Mouse (Mus musculus) C2C12 (cell line): ENCODE results near the gene Nell1. TPM values are rescaled to one million over a fixed set of nuclear protein-coding genes. Genes with fewer than 3 reads are reported as not detected.

Experiments used
- H3K27me3 ChIP-seq: one replicate; pipeline ENCODE4 v1.6.1; 2011; ENCODE audit not compliant: control insufficient read depth, insufficient read depth, insufficient read length
- H3K36me3 ChIP-seq: one replicate; pipeline ENCODE4 v1.6.1; 2011; ENCODE audit not compliant: control insufficient read depth, insufficient read depth
- H3K4me3 ChIP-seq: one replicate; pipeline ENCODE4 v1.5.1; 2011; ENCODE audit warnings: mild to moderate bottlenecking, control low read depth; ENCODE audit not compliant: poor library complexity, insufficient read depth, severe bottlenecking
- H3K79me2 ChIP-seq: one replicate; pipeline ENCODE4 v1.6.1; 2011; ENCODE audit not compliant: control insufficient read depth, insufficient read depth
- H3K79me3 ChIP-seq: one replicate; pipeline ENCODE4 v1.6.1; 2011; ENCODE audit warnings: low read depth, control low read depth
- H3ac ChIP-seq: one replicate; pipeline ENCODE3; 2011; ENCODE audit warnings: low read depth; ENCODE audit not compliant: control insufficient read depth, insufficient read length
- CEBPB ChIP-seq: IDR thresholded peaks from one replicate; pipeline ENCODE4 v1.6.1; 2011; ENCODE audit warnings: low read depth, mild to moderate bottlenecking, control low read depth, moderate library complexity
- CTCF ChIP-seq: IDR thresholded peaks from one replicate; pipeline ENCODE4 v1.5.1; 2011; ENCODE audit not compliant: control insufficient read depth, insufficient read depth, insufficient read length
- FOSL1 ChIP-seq: IDR thresholded peaks from one replicate; pipeline ENCODE4 v1.8.0; 2011; ENCODE audit warnings: mild to moderate bottlenecking, low read length; ENCODE audit not compliant: poor library complexity, insufficient read depth, severe bottlenecking
- MAX ChIP-seq: IDR thresholded peaks from one replicate; pipeline ENCODE4 v1.6.1; 2011; ENCODE audit warnings: mild to moderate bottlenecking, control low read depth
- MYOD1 ChIP-seq: IDR thresholded peaks from one replicate; pipeline ENCODE4 v1.6.1; 2011; ENCODE audit warnings: low read depth; ENCODE audit not compliant: control insufficient read depth, insufficient read length
- MYOG ChIP-seq: IDR thresholded peaks from one replicate; pipeline ENCODE4 v1.6.1; 2011; ENCODE audit not compliant: control insufficient read depth, insufficient read length; ENCODE audit errors: extremely low read depth
- USF1 ChIP-seq: IDR thresholded peaks from one replicate; pipeline ENCODE4 v1.6.1; 2011; ENCODE audit warnings: low read depth, mild to moderate bottlenecking, control low read depth, moderate library complexity
- polyA plus RNA-seq: library from polyadenylated mRNA; unstranded; fragments of >200 nt; fragmentation: generic; extraction: Trizol; gene quantifications from one replicate; pipeline ENCODE4 v1.2.1, GENCODE M21; 2012; ENCODE audit warnings: missing spikeins

Gene Nell1
- polyA plus RNA-seq, 1 experiment: not detected

GRCm38 (mm10) chr7:50241213-50241612 is 266.5 kb downstream of the Nell1 start:
- H3K4me3 ChIP-seq: no peak overlapping the region
- TF ChIP-seq MYOG: no peak
- no peak for TF ChIP-seq CTCF
- TF ChIP-seq CEBPB: no peak
- no peak for TF ChIP-seq MYOD1
- TF ChIP-seq FOSL1: no peak
- TF ChIP-seq USF1: no peak
- no peak for TF ChIP-seq MAX
- H3K79me2 ChIP-seq: no peaks in the 10 kb centered on the region
- H3K79me3 ChIP-seq: no peaks in the 10 kb centered on the region
- H3ac ChIP-seq: no peak overlapping the region
- H3K27me3 ChIP-seq: no peaks in the 10 kb centered on the region
- no peaks in the 10 kb centered on the region for H3K36me3 ChIP-seq

GRCm38 (mm10) chr7:50241634-50242273 is 267.1 kb downstream of the Nell1 start:
- Histone ChIP-seq H3K79me2 (no peaks in the 10 kb centered on the region), H3K36me3 (no peaks in the 10 kb centered on the region), H3K79me3 (no peaks in the 10 kb centered on the region), H3ac (no peak overlapping the region), H3K27me3 (no peaks in the 10 kb centered on the region), H3K4me3 (no peak overlapping the region)
- TF ChIP-seq FOSL1 (no peak), MAX (no peak), USF1 (no peak), MYOD1 (no peak), CTCF (no peak), CEBPB (no peak), MYOG (no peak)

- H3K27me3 ChIP-seq: no peaks in the 10 kb centered on the region
- H3ac ChIP-seq: no peak overlapping the region
- TF ChIP-seq CTCF: no peak
- TF ChIP-seq USF1: no peak
- no peak for TF ChIP-seq CEBPB
- no peak for TF ChIP-seq FOSL1
- no peak for TF ChIP-seq MYOD1
- TF ChIP-seq MYOG: no peak
- TF ChIP-seq MAX: no peak
- no peaks in the 10 kb centered on the region for H3K36me3 ChIP-seq
- H3K79me3 ChIP-seq: no peaks in the 10 kb centered on the region
- no peaks in the 10 kb centered on the region for H3K79me2 ChIP-seq
- H3K4me3 ChIP-seq: no peak overlapping the region
These were observed 278.5 kb downstream of the Nell1 start for GRCm38 (mm10) chr7:50253166-50253565.

GRCm38 (mm10) chr7:50260016-50260415 is 285.4 kb downstream of the Nell1 start:
- Histone ChIP-seq H3K79me2 (no peaks in the 10 kb centered on the region), H3K4me3 (no peak overlapping the region), H3K79me3 (no peaks in the 10 kb centered on the region), H3K36me3 (no peaks in the 10 kb centered on the region), H3K27me3 (no peaks in the 10 kb centered on the region), H3ac (no peak overlapping the region)
- TF ChIP-seq FOSL1: no peak
- TF ChIP-seq MYOD1: no peak
- TF ChIP-seq MAX: no peak
- no peak for TF ChIP-seq MYOG
- no peak for TF ChIP-seq CTCF
- TF ChIP-seq USF1: no peak
- no peak for TF ChIP-seq CEBPB

GRCm38 (mm10) chr7:50295508-50295907 is 320.8 kb downstream of the Nell1 start:
- Histone ChIP-seq H3K79me3 (no peaks in the 10 kb centered on the region), H3K36me3 (no peaks in the 10 kb centered on the region), H3K4me3 (no peak overlapping the region), H3K27me3 (no peaks in the 10 kb centered on the region), H3K79me2 (no peaks in the 10 kb centered on the region), H3ac (no peak overlapping the region)
- TF ChIP-seq FOSL1 (no peak), MAX (no peak), CEBPB (no peak)

- Histone ChIP-seq H3ac (no peak overlapping the region), H3K36me3 (no peaks in the 10 kb centered on the region), H3K79me3 (no peaks in the 10 kb centered on the region), H3K79me2 (no peaks in the 10 kb centered on the region), H3K27me3 (no peaks in the 10 kb centered on the region), H3K4me3 (no peak overlapping the region)
- TF ChIP-seq MAX (no peak), FOSL1 (no peak), CTCF (no peak), MYOD1 (no peak), USF1 (no peak), CEBPB (no peak), MYOG (no peak)
These were observed 363.6 kb downstream of the Nell1 start for GRCm38 (mm10) chr7:50338226-50338625.
